Mouse (Mus musculus) bone marrow macrophage, adult 2 months (primary cell): ENCODE results near the gene Lrch1.

Experiments used
- CTCF ChIP-seq: IDR thresholded peaks from 2 replicates; pipeline ENCODE4 v1.5.1; 2012; ENCODE audit warnings: low read depth, mild to moderate bottlenecking, low read length, moderate library complexity
- POLR2A ChIP-seq: IDR thresholded peaks from 2 replicates; pipeline ENCODE4 v1.6.1; 2012; ENCODE audit warnings: mild to moderate bottlenecking, low read depth, low read length, borderline replicate concordance

DNA sequence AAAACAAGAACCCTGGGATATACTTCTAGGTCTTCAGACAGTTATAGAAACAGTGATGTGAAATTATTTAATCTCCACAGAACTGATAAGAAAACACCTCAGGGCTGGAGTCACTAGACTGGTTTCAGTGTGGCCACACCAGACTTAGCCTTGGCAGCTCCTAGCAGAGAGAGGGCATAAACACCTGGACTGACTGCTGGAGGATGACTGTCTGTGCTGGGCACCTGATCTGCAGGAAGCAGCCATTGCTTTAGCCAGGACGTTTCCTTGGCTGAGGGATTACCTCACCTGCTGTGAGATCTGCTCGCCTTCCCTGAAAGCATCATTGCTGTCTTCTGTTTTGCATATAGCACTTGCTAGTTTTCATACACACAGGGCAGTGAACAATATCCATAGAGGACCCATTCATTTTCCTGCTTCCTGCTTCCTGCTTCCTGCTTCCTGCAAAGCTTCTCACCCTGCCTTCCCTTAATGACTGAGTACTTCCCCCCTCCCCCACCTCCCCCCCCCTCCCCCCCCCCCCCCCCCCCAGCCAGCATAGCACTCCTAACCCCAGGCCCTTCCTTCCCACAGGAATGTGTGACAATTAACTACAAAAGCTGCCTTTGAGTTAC lies 101.9 kb downstream of the Lrch1 start:
- no peak for TF ChIP-seq CTCF
- no peak for TF ChIP-seq POLR2A
